Mouse (Mus musculus) stomach, postnatal 0 days (tissue): ENCODE data around the gene Olfr480. TPM values are rescaled to one million over a fixed set of nuclear protein-coding genes. Genes with fewer than 3 reads are reported as not detected.

Experiments
- ATAC-seq: fragments of 200-750 bp; cut with Nextera tagmentation; 2 replicates; pipeline ENCODE4 v1.8.0; 2017; ENCODE audit not compliant: low FRiP score, low TSS enrichment
- DNase-seq: peaks from one replicate; pipeline ENCODE4 v3.0.0-alpha.2; 2016; ENCODE audit warnings: low spot score
- H3K27ac ChIP-seq: fragments of 300-500 bp; sonication (generic); replicated peaks from 2 replicates; pipeline ENCODE4 v1.5.1; 2014; ENCODE audit warnings: mild to moderate bottlenecking, control low read depth
- H3K27me3 ChIP-seq: fragments of 300-500 bp; sonication (generic); 2 replicates; pipeline ENCODE4 v1.6.1; 2014; ENCODE audit warnings: low read length; ENCODE audit not compliant: control insufficient read depth, insufficient read depth
- H3K36me3 ChIP-seq: fragments of 300-500 bp; sonication (generic); 2 replicates; pipeline ENCODE4 v1.6.1; 2014; ENCODE audit warnings: low read length, mixed read lengths; ENCODE audit not compliant: control insufficient read depth, insufficient read depth
- H3K4me1 ChIP-seq: fragments of 300-500 bp; sonication (generic); replicated peaks from 2 replicates; pipeline ENCODE4 v1.6.1; 2014; ENCODE audit warnings: antibody characterized with exemption; ENCODE audit not compliant: control insufficient read depth, insufficient read depth
- H3K4me2 ChIP-seq: fragments of 300-500 bp; sonication (generic); replicated peaks from 2 replicates; pipeline ENCODE4 v1.6.1; 2014; ENCODE audit warnings: low read depth, mild to moderate bottlenecking, control low read depth, moderate library complexity
- H3K4me3 ChIP-seq: fragments of 300-500 bp; sonication (generic); 2 replicates; pipeline ENCODE4 v1.5.1; 2014; ENCODE audit warnings: low read depth, low read length, control low read depth
- H3K9ac ChIP-seq: fragments of 300-500 bp; sonication (generic); 2 replicates; pipeline ENCODE4 v1.6.1; 2014; ENCODE audit warnings: mild to moderate bottlenecking, low read length, control low read depth, mixed read lengths
- H3K9me3 ChIP-seq: fragments of 300-500 bp; sonication (generic); 2 replicates; pipeline ENCODE4 v1.6.1; 2016; ENCODE audit warnings: low read length; ENCODE audit not compliant: control insufficient read depth
- CTCF ChIP-seq: IDR thresholded peaks from 2 replicates; pipeline ENCODE4 v1.5.1; 2016; ENCODE audit warnings: antibody characterized with exemption, low read depth, mild to moderate bottlenecking, moderate library complexity
- EP300 ChIP-seq: optimal IDR thresholded peaks from 2 replicates; pipeline ENCODE3; 2016; ENCODE audit warnings: antibody characterized with exemption
- WGBS: fragments of 180-500 bp; shearing (Covaris S2); extraction: QIAGEN DNeasy Blood & Tissue Kit; methylation state at CpG from one replicate; pipeline ENCODE4 v1.1.7; 2014; 5-methylcytosine and 5-hydroxymethylcytosine counted together
- polyA plus RNA-seq: library from polyadenylated mRNA; unstranded; fragments of >200 nt; fragmentation: Nextera tagmentation; extraction: Ambion mirVana; gene quantifications from 2 replicates; pipeline ENCODE4 v1.2.1, GENCODE M21; 2015

Olfr480 gene
- polyA plus RNA-seq: not detected in 2 replicates

DNA sequence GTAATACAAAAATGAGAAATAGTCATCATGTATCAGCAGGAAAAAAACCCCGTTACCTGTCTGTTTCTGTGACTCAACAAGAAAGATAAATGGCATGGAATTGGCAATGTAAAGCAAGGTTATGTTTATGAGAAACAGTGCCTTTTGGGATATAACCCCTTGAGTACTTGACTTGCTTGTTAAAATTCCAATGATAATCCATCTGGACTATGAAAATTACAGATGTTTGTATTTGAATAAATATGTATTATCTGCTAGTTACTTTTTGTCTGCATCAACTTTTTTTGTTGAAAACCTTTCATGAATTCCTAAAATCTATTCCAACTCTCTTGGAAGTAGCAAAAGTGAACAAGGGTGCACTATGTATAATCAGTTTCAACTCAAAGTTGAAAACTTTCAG lies at the start of gene Olfr480:
Olfr480 (minus strand) TSS at position 101 of the 400 bp plus-strand sequence.
- Histone ChIP-seq H3K9ac (no peak within 1 kb of the TSS), H3K27ac (no peak within 1 kb of the TSS), H3K4me2 (no peak within 1 kb of the TSS), H3K9me3 (no peaks in the 10 kb centered on the region), H3K27me3 (no peaks in the 10 kb centered on the region), H3K4me3 (no peak within 1 kb of the TSS), H3K36me3 (no peaks in the 10 kb centered on the region), H3K4me1 (no peaks in the 10 kb centered on the region)
- WGBS: 61% methylated on average over 1 of the region's 1 CpGs
- no peak for TF ChIP-seq CTCF
- no peak for TF ChIP-seq EP300
- no peak for ATAC-seq
- no peak for DNase-seq

DNA sequence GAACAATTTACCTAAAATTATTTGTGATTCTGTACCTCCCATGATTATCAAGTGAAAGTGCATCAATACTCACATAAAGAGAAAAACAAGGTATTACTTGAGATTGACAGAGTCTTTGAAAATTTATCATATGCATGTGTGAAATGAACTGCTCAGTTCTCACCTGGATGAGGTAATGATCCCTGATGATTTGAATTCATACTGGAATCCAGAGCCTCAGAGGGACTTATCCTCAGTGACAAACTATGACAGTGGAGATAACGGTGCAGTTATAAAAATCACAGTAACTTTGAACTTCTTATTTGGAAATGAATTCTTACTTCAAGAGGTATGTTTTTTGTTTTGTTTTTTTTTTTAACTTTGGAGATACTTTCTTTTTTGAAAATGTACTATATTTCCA lies 33.4 kb upstream of the Olfr480 start, which contains the start of gene Olfr483:
Olfr483 (plus strand) TSS at position 301 of the 400 bp plus-strand sequence.
- ATAC-seq: no peak
- Histone ChIP-seq H3K9ac (no peak within 1 kb of the TSS), H3K36me3 (no peaks in the 10 kb centered on the region), H3K4me3 (no peak within 1 kb of the TSS), H3K27ac (no peak within 1 kb of the TSS), H3K4me1 (no peaks in the 10 kb centered on the region), H3K9me3 (no peaks in the 10 kb centered on the region), H3K27me3 (no peaks in the 10 kb centered on the region), H3K4me2 (no peak within 1 kb of the TSS)
- WGBS: 79% methylated on average over 1 of the region's 1 CpGs
- no peak for DNase-seq
- TF ChIP-seq EP300: no peak
- no peak for TF ChIP-seq CTCF

DNA sequence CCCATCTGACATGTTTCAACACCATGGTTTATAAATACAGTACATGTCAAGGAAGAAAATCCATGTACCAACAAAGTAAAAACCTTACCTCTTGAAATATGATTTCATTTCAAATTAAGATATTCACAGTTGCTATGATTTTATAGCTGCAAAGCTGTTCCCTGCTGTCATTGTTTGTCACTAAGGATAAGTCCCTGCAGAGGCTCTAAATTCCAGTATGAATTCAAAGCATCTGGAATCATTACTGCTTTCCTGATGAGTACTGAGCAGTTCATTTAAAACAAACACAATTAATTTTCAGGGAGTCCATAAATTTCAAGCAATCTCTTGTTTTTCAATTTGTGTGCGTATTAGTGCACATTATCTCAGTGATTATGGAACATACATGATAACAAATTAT lies 30.3 kb upstream of the Olfr480 start, which contains the start of gene Olfr482:
Olfr482 (minus strand) TSS at position 101 of the 400 bp plus-strand sequence.
- TF ChIP-seq CTCF: no peak
- TF ChIP-seq EP300: no peak
- no peaks in the 10 kb centered on the region for H3K4me1 ChIP-seq
- no peaks in the 10 kb centered on the region for H3K36me3 ChIP-seq
- H3K4me3 ChIP-seq: no peak within 1 kb of the TSS
- no peak within 1 kb of the TSS for H3K9ac ChIP-seq
- 70% methylated on average over 1 of the region's 1 CpGs for WGBS
- no peak for DNase-seq
- no peaks in the 10 kb centered on the region for H3K9me3 ChIP-seq
- H3K4me2 ChIP-seq: no peak within 1 kb of the TSS
- no peak for ATAC-seq
- H3K27ac ChIP-seq: no peak within 1 kb of the TSS
- H3K27me3 ChIP-seq: no peaks in the 10 kb centered on the region

DNA sequence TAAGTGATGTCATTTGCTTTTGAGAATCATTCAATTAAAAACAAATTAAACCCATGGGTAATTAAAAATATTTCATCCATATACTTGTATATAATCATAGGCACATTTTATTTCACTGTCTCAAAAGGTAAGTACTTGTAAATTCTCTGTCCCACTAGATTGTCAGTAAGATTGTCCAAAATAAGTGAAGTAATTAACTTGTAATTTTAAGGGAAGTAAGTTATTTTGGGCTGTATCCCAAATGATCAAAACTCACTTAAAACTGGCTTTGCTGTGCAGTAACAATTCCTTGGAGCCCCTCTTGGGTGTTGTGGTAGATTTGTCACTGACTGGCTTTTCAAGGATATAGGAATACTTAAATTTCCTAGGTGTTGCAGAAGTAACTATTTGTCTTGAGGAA lies 12.4 kb upstream of the Olfr480 start, which contains the start of gene Olfr481:
Olfr481 (plus strand) TSS at position 301 of the 400 bp plus-strand sequence.
- ATAC-seq (no peak), DNase-seq (no peak)
- no peak within 1 kb of the TSS for H3K27ac ChIP-seq
- TF ChIP-seq EP300: no peak
- no peak for TF ChIP-seq CTCF
- H3K9me3 ChIP-seq: no peaks in the 10 kb centered on the region
- H3K4me3 ChIP-seq: no peak within 1 kb of the TSS
- H3K9ac ChIP-seq: no peak within 1 kb of the TSS
- H3K4me2 ChIP-seq: no peak within 1 kb of the TSS
- H3K27me3 ChIP-seq: no peaks in the 10 kb centered on the region
- H3K4me1 ChIP-seq: no peaks in the 10 kb centered on the region
- H3K36me3 ChIP-seq: no peaks in the 10 kb centered on the region

DNA sequence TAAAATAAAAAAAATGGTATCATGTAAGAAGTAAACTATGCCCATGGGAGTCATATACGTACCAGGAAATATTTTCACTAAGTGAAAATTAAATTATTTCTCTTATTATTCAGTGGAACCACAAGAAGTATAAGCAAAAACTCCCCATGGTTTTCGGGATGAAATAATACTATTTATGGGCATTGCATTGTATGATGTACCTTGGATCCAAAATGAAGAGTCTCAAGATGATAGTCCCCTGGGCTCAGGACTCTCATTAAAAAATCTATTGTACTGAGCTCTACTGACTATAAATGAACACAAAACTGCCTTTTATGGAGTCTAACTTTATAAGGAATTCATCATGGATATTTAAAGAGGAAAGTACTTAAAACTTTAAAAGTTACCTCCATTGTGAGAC lies 16.8 kb downstream of the Olfr480 start, which contains the start of gene Olfr479:
Olfr479 (plus strand) TSS at position 301 of the 400 bp plus-strand sequence.
- Histone ChIP-seq H3K27me3 (no peaks in the 10 kb centered on the region), H3K36me3 (no peaks in the 10 kb centered on the region), H3K4me3 (no peak within 1 kb of the TSS), H3K9me3 (no peaks in the 10 kb centered on the region), H3K9ac (no peak within 1 kb of the TSS), H3K4me2 (no peak within 1 kb of the TSS), H3K4me1 (no peaks in the 10 kb centered on the region), H3K27ac (no peak within 1 kb of the TSS)
- 83% methylated on average over 2 of the region's 2 CpGs for WGBS
- ATAC-seq (no peak), DNase-seq (no peak)
- TF ChIP-seq CTCF (no peak), EP300 (no peak)

DNA sequence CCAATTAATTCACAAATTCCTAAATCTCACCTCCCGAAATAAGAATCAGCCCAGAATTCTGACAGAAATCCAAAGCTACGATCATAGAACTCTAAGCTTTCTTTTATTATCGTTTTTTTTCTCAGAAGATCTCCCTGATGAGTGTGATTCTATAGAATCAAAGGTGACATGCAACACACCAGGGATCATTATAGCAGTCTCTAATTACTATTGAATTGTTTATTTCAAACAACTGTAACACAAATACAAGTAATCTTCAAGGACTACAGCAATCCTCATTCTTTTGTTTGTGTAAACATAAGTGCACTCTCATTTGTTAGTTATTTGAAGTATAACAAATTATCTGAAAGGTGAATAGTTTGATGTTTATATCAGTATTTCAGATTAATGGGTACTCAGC lies 33.3 kb downstream of the Olfr480 start, which contains the start of gene Olfr478:
Olfr478 (minus strand) TSS at position 101 of the 400 bp plus-strand sequence.
- TF ChIP-seq EP300: no peak
- TF ChIP-seq CTCF: no peak
- no peak within 1 kb of the TSS for H3K27ac ChIP-seq
- H3K4me1 ChIP-seq: no peaks in the 10 kb centered on the region
- H3K4me2 ChIP-seq: no peak within 1 kb of the TSS
- no peak for DNase-seq
- H3K9ac ChIP-seq: no peak within 1 kb of the TSS
- H3K27me3 ChIP-seq: no peaks in the 10 kb centered on the region
- no peaks in the 10 kb centered on the region for H3K9me3 ChIP-seq
- ATAC-seq: no peak
- H3K4me3 ChIP-seq: no peak within 1 kb of the TSS
- H3K36me3 ChIP-seq: no peaks in the 10 kb centered on the region
- WGBS: 76% methylated on average over 3 of the region's 3 CpGs

Other genes with a start within 250 kb of the Olfr480 start
- gene Olfr469, start 241.8 kb downstream of the Olfr480 start, polyA plus RNA-seq: not detected in 2 replicates
- not detected in 2 replicates for gene Olfr470, start 219.9 kb downstream of the Olfr480 start, polyA plus RNA-seq
- 0.04 TPM in 1 of 2 replicates, not detected in the other for gene Olfr472, start 169.4 kb downstream of the Olfr480 start, polyA plus RNA-seq
- gene Olfr473, start 136.9 kb downstream of the Olfr480 start, polyA plus RNA-seq: not detected in 2 replicates
- gene Olfr474, start 112.7 kb downstream of the Olfr480 start, polyA plus RNA-seq: not detected in 2 replicates
- not detected in 2 replicates for gene Olfr476, start 102.5 kb downstream of the Olfr480 start, polyA plus RNA-seq
- not detected in 2 replicates for gene Olfr477, start 80.7 kb downstream of the Olfr480 start, polyA plus RNA-seq
- gene Olfr478, start 33.4 kb downstream of the Olfr480 start, polyA plus RNA-seq: not detected in 2 replicates
- not detected in 2 replicates for gene Olfr479, start 16.7 kb downstream of the Olfr480 start, polyA plus RNA-seq
- not detected in 2 replicates for gene Olfr481, start 12.5 kb upstream of the Olfr480 start, polyA plus RNA-seq
- 0.07 and 0.22 TPM in 2 replicates for gene Olfr482, start 30.2 kb upstream of the Olfr480 start, polyA plus RNA-seq
- not detected in 2 replicates for gene Olfr483, start 33.5 kb upstream of the Olfr480 start, polyA plus RNA-seq
- not detected in 2 replicates for gene Olfr484, start 60.1 kb upstream of the Olfr480 start, polyA plus RNA-seq
- gene Olfr485, start 92.5 kb upstream of the Olfr480 start, polyA plus RNA-seq: not detected in 2 replicates
- not detected in 2 replicates for gene Olfr486, start 105.4 kb upstream of the Olfr480 start, polyA plus RNA-seq
- gene Olfr487, start 147.3 kb upstream of the Olfr480 start, polyA plus RNA-seq: not detected in 2 replicates
- not detected in 2 replicates for gene Olfr488, start 191.0 kb upstream of the Olfr480 start, polyA plus RNA-seq
- gene Olfr490, start 221.6 kb upstream of the Olfr480 start, polyA plus RNA-seq: not detected in 2 replicates
- gene Olfr491, start 246.1 kb upstream of the Olfr480 start, polyA plus RNA-seq: not detected in 2 replicates